Mouse (Mus musculus): Measurements from ENCODE around the gene Znrd1.

DNA sequence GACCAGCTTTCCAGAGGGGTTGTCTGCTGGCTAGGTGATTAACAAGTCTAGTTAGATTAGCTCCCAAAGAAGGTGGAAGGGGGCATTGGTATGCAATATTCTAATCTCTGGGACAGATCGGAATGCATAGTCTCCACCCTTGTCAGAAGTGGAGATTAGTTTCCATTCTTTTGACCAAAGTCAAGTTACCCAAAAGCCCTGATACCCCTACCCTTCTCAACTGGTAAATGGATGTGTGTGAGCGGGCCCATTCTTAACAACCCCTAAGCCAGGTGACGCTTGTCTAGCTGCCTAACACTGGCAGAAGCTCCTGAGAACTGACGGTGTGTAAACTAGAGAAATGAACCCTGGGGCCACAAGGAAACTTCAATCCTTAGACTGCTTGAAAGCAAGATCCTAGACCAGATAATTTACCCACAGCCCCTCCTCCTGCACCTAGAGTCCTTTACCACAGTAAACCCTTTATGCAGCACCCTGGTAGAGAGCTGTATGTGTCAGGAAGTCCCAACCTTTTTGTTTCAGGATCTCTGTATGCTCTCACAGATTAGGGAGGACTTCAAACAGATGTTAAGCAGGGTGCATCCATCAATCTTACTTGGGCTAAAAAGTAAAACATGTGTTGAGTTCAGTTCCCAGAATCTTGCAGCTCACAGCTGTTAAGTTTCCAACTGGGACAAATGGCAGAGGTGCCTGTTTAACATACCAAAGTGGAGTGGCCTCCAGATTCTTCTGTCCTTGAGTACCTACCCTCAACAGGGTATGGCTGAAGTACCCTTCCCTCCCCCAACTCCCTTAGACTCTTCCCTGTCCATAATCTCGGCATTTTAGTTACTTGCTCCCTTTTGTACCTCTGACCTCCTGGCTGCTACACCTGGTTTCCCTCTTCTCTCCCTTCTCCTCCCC, 24.1 kb upstream of the Znrd1 start:
- no peak for TF ChIP-seq POLR2A (IDR thresholded peaks at IDR 0.05; ENCODE audit: control insufficient read depth in 1 of 2, insufficient read depth in 1 of 2, low read depth in 1 of 2, low read length in 2 of 2, poor library complexity in 1 of 2)
- no peak for TF ChIP-seq POLR2AphosphoS5 (IDR thresholded peaks at IDR 0.05; ENCODE audit: borderline replicate concordance, low read depth, low read length)
- TF ChIP-seq GATA1 (IDR thresholded peaks at IDR 0.05; ENCODE audit: low read depth, low read length): no peak
- TF ChIP-seq SMC3 (IDR thresholded peaks at IDR 0.05; ENCODE audit: low read depth, low read length): no peak
- no peak for TF ChIP-seq MYB (IDR thresholded peaks at IDR 0.05; ENCODE audit: low read depth, low read length)
- TF ChIP-seq MYC (IDR thresholded peaks at IDR 0.05; ENCODE audit: low read depth, low read length): no peak
- no peak for TF ChIP-seq E2F4 (IDR thresholded peaks at IDR 0.05; ENCODE audit: borderline replicate concordance, low read depth, low read length)
